ENCODE assay signal across 23 mouse cellular contexts in genomic region chr10:26713986-26714385, GRCm38 (mm10). TPM values are rescaled to one million over a fixed set of nuclear protein-coding genes. Genes with fewer than 3 reads are reported as not detected.
DNase-seq lines count a peak whose midpoint lies in the region.
"Had no signal": no experiment of that assay in that cellular context is flagged by ENCODE, and none has a peak within 500 bp of the region (broad histone marks: within the 10 kb centered on the region; RNA-seq: fewer than 3 reads in every experiment).

No protein-coding gene starts in this region.

- peak overlapping the region; percentile 42; the same call in 1 of the 2 replicates for H3K27ac ChIP-seq in limb, embryonic 10.5 days
- H3K27ac ChIP-seq: embryonic facial prominence, embryonic 13.5 days; embryonic facial prominence, embryonic 15.5 days; forebrain, embryonic 10.5 days; forebrain, embryonic 12.5 days had no signal

- peaks cover 6% of the 10 kb centered on the region; the same call in 1 of the 2 replicates for H3K4me1 ChIP-seq in limb, embryonic 10.5 days
- H3K4me1 ChIP-seq: embryonic facial prominence, embryonic 13.5 days; embryonic facial prominence, embryonic 15.5 days; forebrain, embryonic 12.5 days had no signal

- peak; percentile 27 for DNase-seq in adrenal gland, adult 2 months
- DNase-seq in adrenal gland, adult 18-20 months (ENCODE audit: low spot score in 2 of 2), result no peak
- peak; percentile 14 to 53 for DNase-seq in adrenal gland, postnatal 36 days
- no peak for DNase-seq in adrenal gland, adult 8-10 months
- peak; percentile 9 for DNase-seq in right cerebral cortex, adult 18-20 months
- DNase-seq in right cerebral cortex, postnatal 10 days (ENCODE audit: low spot score in 2 of 2), result no peak
- DNase-seq in limb, embryonic 10.5 days (ENCODE audit: low spot score), result no peak
- DNase-seq in thymus, postnatal 36 days, result no peak
- DNase-seq: B cell, adult 2 months; cerebellum, adult 11 months; cerebellum, adult 18-20 months; cerebellum, adult 8-10 months; cerebellum, adult 9-11 months; cerebellum, postnatal 14 days; cerebellum, postnatal 36 days; embryo, embryonic 11 days had no signal

- H3K4me3 ChIP-seq in limb, embryonic 10.5 days, result no peak overlapping the region
- H3K4me3 ChIP-seq: embryonic facial prominence, embryonic 13.5 days; embryonic facial prominence, embryonic 15.5 days; erythroblast, embryonic 14.5 days; forebrain, embryonic 10.5 days; forebrain, embryonic 12.5 days had no signal

- no peaks in the 10 kb centered on the region for H3K9me3 ChIP-seq in limb, embryonic 10.5 days (replicated peaks)
- H3K9me3 ChIP-seq: embryonic facial prominence, embryonic 13.5 days; embryonic facial prominence, embryonic 15.5 days; forebrain, embryonic 10.5 days; forebrain, embryonic 12.5 days had no signal

- 33% methylated on average over 3 of the region's 3 CpGs for WGBS in limb, embryonic 10.5 days

- no peaks in the 10 kb centered on the region for H3K27me3 ChIP-seq in limb, embryonic 10.5 days (ENCODE audit: low read depth, poor library complexity, severe bottlenecking)
- H3K27me3 ChIP-seq: CH12.LX; embryonic facial prominence, embryonic 13.5 days; embryonic facial prominence, embryonic 15.5 days; forebrain, embryonic 12.5 days had no signal

- H3K36me3 ChIP-seq in limb, embryonic 10.5 days, result no peaks in the 10 kb centered on the region
- H3K36me3 ChIP-seq: embryonic facial prominence, embryonic 13.5 days; embryonic facial prominence, embryonic 15.5 days; forebrain, embryonic 10.5 days; forebrain, embryonic 12.5 days; G1E had no signal

RNA-seq across cellular contexts. Expression of gene Arhgap18, which starts 39.2 kb away (rescaled TPM):
- total RNA-seq in adrenal gland, adult 2 months (2021), result 10 to 100 TPM; 28.9 to 39.8 TPM
- 0.61 and 0.85 TPM in 2 replicates for polyA plus RNA-seq in adrenal gland, adult 2 months (2012; rRNA removed)
- 10 to 100 TPM; 20.1 to 25.8 TPM for total RNA-seq in adrenal gland, adult 18-20 months (2021)
- total RNA-seq in adrenal gland, postnatal 36 days (2021), result 10 to 100 TPM; 28.3 to 41.6 TPM
- total RNA-seq in adrenal gland, adult 8-10 months (2022), result 10 to 100 TPM; 34.3 to 52.6 (median 40.5) TPM
- polyA plus RNA-seq in limb, embryonic 10.5 days (2016; fragmentation: Nextera tagmentation; extraction: Ambion mirVana), result 10.8 and 14.8 TPM in 2 replicates

Comparison
In these comparisons a context has a peak if more than half of its experiments do, and no peak if none do; other contexts are left out.
1. DNase-seq: peak in adrenal gland, adult 2 months (single experiment), adrenal gland, postnatal 36 days (2 of 2) and right cerebral cortex, adult 18-20 months (single experiment); none in adrenal gland, adult 18-20 months (0 of 2), adrenal gland, adult 8-10 months (single experiment), right cerebral cortex, postnatal 10 days (0 of 2), limb, embryonic 10.5 days (single experiment) and thymus, postnatal 36 days (0 of 2).